Mouse (Mus musculus): ENCODE measurements around the gene Traip.
"Not testable (repeated sequence)": the region's sequence is repeated elsewhere in the genome, so short reads cannot be mapped to it uniquely, and the experiment has no call there.

The Traip gene

GRCm38 (mm10) chr9:108001922-108002770 is 52.2 kb downstream of the Traip start, which contains the start of gene Ip6k1:
Gene Ip6k1 (plus strand): TSS chr9:108002501.
- DNase-seq (ENCODE audit: low spot score), result peak; percentile 99

- no peak for DNase-seq (ENCODE audit: low spot score)
Measured at GRCm38 (mm10) chr9:108002778-108003530, 53.0 kb downstream of the Traip start.

- no peak for DNase-seq (ENCODE audit: low spot score)
Measured at GRCm38 (mm10) chr9:108003531-108003890, 53.6 kb downstream of the Traip start.

DNA sequence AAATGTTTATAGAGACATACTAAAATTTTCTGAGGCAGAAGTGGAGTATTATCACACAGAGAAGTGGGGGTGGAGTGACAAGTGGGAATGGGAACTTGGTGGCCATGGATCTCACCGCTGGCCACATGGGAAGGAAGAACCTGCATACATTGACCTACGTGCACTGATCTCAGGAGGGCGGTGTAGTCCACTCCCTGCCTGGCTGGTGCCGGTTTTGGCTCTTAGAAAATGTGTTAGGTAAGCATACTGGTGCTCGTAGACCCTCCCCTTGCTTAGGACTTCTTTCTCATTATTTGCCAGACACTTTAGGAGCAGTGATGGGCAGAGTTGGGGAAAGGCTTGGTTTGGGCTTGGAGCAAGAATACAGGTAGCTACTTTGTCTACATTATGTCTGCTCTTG is 58.1 kb downstream of the Traip start:
- no peak for DNase-seq (ENCODE audit: low spot score)

GRCm38 (mm10) chr9:108010385-108010784 is 60.4 kb downstream of the Traip start:
- DNase-seq (ENCODE audit: low spot score), result no peak

GRCm38 (mm10) chr9:108013577-108013976 is 63.6 kb downstream of the Traip start:
- not testable (repeated sequence) for DNase-seq (ENCODE audit: low spot score)

- DNase-seq (ENCODE audit: low spot score), result no peak
Measured at GRCm38 (mm10) chr9:108017127-108017526, 67.2 kb downstream of the Traip start.

- no peak for DNase-seq (ENCODE audit: low spot score)
Measured at GRCm38 (mm10) chr9:108020741-108021140, 70.8 kb downstream of the Traip start.

All from ovary, postnatal 36 days (tissue).